Mouse (Mus musculus): ENCODE results near the gene Aprt. TPM values are rescaled to one million over a fixed set of nuclear protein-coding genes. Genes with fewer than 3 reads are reported as not detected.

The Aprt gene
- 103 and 126 TPM in 2 replicates for polyA plus RNA-seq (2012; rRNA removed)

DNA sequence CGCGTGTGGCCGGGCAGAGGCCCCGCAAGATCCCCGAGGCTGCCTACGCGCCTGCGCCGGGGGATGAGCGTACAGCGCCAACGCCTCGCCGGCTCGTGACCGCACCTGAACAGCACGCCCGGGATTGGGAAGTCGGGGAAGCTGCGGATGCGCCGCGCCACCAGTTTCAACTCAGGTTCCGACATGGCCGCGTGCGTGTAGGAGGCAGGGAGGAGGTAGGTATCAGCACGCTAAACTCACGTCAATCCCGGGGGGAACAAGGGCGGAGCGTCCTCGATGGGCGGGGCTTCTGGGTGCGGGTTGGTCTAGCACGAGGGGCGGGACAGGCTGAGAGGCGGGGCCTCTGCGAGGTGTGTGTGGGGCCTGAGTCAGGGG lies at the start of gene Aprt:
Gene Aprt (minus strand): TSS at position 262 of the 375 bp plus-strand sequence.
- peak; percentile 95 for DNase-seq (ENCODE audit: low read depth)
- TF ChIP-seq CTCF (IDR thresholded peaks at IDR 0.05; ENCODE audit: borderline replicate concordance, extremely low read depth, insufficient read depth, insufficient read length) (no peak), POLR2A (IDR thresholded peaks at IDR 0.05; ENCODE audit: borderline replicate concordance, extremely low read depth, insufficient read depth, insufficient read length, poor library complexity, severe bottlenecking) (0 out of 2 replicates have a peak, but pooled peaks have one; percentile 24)

DNA sequence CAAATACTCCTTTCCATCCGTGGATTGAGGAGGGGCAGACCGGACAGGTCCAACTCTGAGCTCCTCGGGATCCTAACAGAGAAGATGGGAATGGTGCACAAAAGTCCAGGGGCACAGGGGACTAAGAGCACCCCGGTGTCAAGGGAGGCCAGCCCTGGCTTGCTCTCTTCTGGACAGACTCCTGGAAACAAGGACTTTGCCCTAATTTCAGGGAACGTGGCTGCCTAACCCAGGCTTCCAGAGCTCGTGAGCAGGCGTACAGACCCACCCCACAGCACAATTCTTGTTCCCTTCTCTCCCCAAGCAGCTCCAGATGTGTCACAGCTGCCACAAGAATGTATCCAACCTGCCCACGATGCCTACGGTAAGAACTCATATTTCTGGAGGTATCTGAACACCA lies 49.1 kb upstream of the Aprt start:
- no peak for DNase-seq (ENCODE audit: low read depth)
- TF ChIP-seq CTCF (IDR thresholded peaks at IDR 0.05; ENCODE audit: borderline replicate concordance, extremely low read depth, insufficient read depth, insufficient read length), result no peak
- no peak for TF ChIP-seq POLR2A (IDR thresholded peaks at IDR 0.05; ENCODE audit: borderline replicate concordance, extremely low read depth, insufficient read depth, insufficient read length, poor library complexity, severe bottlenecking)

DNA sequence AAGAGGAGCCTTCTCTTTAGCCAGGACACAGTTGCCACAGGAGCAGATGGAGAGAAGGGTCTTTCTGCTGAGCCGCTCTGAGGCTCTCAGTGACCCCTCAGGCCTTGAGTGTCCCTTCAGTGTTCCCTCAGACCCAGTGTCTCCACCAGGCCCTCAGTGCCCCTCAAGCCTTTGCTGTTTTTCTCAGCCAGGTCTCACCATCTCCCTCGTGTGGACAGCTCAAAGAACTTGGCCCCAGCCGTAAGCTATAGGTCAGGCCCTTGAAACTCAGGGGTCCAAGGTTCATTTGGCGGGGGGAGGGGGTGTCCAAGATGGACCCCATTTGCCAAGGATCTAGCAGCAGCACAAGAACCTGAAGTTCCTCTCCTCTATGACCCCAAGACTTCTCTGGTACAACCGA lies 47.9 kb upstream of the Aprt start:
- DNase-seq (ENCODE audit: low read depth), result no peak
- no peak for TF ChIP-seq POLR2A (IDR thresholded peaks at IDR 0.05; ENCODE audit: borderline replicate concordance, extremely low read depth, insufficient read depth, insufficient read length, poor library complexity, severe bottlenecking)
- no peak for TF ChIP-seq CTCF (IDR thresholded peaks at IDR 0.05; ENCODE audit: borderline replicate concordance, extremely low read depth, insufficient read depth, insufficient read length)

- DNase-seq (ENCODE audit: low read depth), result no peak
- TF ChIP-seq POLR2A (IDR thresholded peaks at IDR 0.05; ENCODE audit: borderline replicate concordance, extremely low read depth, insufficient read depth, insufficient read length, poor library complexity, severe bottlenecking) (no peak), CTCF (IDR thresholded peaks at IDR 0.05; ENCODE audit: borderline replicate concordance, extremely low read depth, insufficient read depth, insufficient read length) (no peak)
These were observed 47.3 kb upstream of the Aprt start for GRCm38 (mm10) chr8:122623844-122624642.

DNA sequence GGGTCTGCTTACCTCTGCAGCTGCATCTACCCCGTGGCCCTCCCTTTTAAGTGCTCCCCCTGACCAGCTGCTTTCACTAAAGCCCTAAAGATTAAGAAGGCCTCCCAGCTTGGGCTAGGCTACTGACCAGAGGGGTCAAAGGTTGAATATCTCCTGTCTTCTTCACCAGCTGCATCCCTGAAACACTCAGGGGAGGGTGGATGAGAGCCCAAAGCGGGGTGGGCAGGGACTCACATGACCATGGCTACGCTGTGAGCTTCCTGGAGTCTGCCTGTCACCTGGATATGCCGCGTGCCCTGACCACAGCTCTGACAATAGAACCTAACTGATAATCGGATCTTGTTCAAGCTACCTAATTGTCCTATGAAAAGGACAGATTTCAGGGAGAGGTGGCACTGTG lies 46.0 kb upstream of the Aprt start, which contains the start of gene Pabpn1l:
Gene Pabpn1l (minus strand): TSS at position 13 of the 400 bp plus-strand sequence.
- DNase-seq (ENCODE audit: low read depth), result no peak
- no peak for TF ChIP-seq CTCF (IDR thresholded peaks at IDR 0.05; ENCODE audit: borderline replicate concordance, extremely low read depth, insufficient read depth, insufficient read length)
- no peak for TF ChIP-seq POLR2A (IDR thresholded peaks at IDR 0.05; ENCODE audit: borderline replicate concordance, extremely low read depth, insufficient read depth, insufficient read length, poor library complexity, severe bottlenecking)

DNA sequence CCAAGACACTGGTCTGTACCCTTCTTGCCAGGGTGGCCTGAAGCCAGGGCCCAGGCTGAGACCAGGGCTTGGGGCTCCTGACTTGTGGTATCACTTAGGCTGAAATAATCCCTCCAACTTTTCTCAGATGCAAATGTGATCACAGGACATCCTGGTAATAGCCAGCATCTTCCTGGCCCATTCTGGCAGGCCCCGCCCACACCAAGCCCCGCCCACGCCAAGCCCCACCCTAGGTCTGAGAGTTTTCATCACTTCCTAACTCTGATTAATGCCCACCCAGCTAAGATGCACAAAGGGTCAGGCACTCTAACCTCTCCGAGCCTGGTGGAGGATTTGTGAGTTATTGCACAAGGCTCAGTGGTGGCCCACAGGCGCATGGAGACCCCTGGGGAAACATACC lies 43.7 kb upstream of the Aprt start:
- TF ChIP-seq POLR2A (IDR thresholded peaks at IDR 0.05; ENCODE audit: borderline replicate concordance, extremely low read depth, insufficient read depth, insufficient read length, poor library complexity, severe bottlenecking) (no peak), CTCF (IDR thresholded peaks at IDR 0.05; ENCODE audit: borderline replicate concordance, extremely low read depth, insufficient read depth, insufficient read length) (no peak)
- no peak for DNase-seq (ENCODE audit: low read depth)

GRCm38 (mm10) chr8:122618660-122619378 lies 42.1 kb upstream of the Aprt start:
- DNase-seq (ENCODE audit: low read depth), result no peak
- TF ChIP-seq POLR2A (IDR thresholded peaks at IDR 0.05; ENCODE audit: borderline replicate concordance, extremely low read depth, insufficient read depth, insufficient read length, poor library complexity, severe bottlenecking), result no peak
- no peak for TF ChIP-seq CTCF (IDR thresholded peaks at IDR 0.05; ENCODE audit: borderline replicate concordance, extremely low read depth, insufficient read depth, insufficient read length)

DNA sequence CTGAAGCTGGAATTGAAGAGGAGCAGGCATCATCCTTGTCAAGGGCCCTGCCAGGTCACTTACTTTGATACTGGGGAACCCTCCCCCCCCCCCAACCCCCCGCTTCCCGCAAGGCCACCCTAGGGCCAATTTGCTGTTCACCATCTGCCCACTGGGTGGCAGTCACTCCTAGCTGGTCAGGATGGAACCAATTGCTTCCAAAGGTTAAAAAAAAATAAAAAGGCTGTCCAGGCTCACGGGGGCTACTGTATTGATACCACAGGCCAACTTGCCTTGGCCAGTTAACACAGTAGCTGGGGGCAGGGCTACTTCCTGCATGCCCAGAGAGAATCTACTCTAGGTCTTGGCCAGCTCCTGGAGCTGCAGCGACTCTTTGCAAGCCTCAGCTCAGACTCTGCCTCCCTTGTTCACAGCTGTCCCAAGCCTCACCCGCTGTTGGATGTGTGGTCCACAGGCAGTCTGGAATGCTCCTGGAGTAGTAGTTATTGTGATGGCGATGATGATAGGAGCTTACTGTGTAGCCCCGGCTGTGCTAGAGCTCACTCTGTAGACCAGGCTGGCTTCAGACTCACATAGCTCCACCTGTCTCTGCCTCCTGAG lies 41.3 kb upstream of the Aprt start:
- peak; percentile 71; the same call in 1 of the 2 replicates for TF ChIP-seq CTCF (IDR thresholded peaks at IDR 0.05; ENCODE audit: borderline replicate concordance, extremely low read depth, insufficient read depth, insufficient read length)
- no peak for TF ChIP-seq POLR2A (IDR thresholded peaks at IDR 0.05; ENCODE audit: borderline replicate concordance, extremely low read depth, insufficient read depth, insufficient read length, poor library complexity, severe bottlenecking)
- DNase-seq (ENCODE audit: low read depth), result peak; percentile 83

DNA sequence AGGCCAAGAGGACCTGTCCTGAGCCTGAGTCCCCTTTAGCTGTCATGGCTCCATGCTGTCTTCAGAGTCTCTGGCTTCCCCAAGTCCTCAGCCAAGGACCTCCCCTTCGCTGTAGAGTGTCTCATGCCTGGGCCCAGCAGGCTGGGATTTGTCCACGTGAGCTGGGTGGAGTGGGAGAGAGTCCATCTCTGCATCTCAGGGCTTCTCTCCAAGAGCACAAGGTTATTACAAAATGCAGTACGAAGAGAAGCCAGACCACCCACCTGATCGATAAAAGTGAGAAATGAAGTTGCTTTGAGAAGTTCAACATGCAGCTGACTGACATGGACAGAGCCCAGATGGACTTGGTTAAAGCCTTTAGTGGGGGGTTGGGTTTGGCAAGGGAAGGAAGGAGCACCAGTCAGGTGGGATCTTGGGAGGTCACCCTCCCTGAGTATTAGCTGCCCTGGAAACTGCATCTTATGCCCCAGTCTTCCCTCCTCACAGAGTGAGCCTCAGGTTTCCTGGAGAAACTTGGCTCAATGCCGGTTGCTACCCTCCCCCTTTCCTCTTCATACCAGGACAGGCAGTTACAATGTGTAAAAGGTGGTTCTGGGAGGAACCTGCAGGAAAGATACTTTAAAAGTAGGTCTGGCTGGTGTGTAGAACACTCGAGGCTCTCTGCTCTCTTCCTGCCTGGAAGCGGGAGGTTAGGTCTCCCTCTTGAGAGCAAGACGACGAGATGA lies 39.6 kb upstream of the Aprt start:
- no peak for DNase-seq (ENCODE audit: low read depth)
- TF ChIP-seq CTCF (IDR thresholded peaks at IDR 0.05; ENCODE audit: borderline replicate concordance, extremely low read depth, insufficient read depth, insufficient read length) (no peak), POLR2A (IDR thresholded peaks at IDR 0.05; ENCODE audit: borderline replicate concordance, extremely low read depth, insufficient read depth, insufficient read length, poor library complexity, severe bottlenecking) (no peak)

DNA sequence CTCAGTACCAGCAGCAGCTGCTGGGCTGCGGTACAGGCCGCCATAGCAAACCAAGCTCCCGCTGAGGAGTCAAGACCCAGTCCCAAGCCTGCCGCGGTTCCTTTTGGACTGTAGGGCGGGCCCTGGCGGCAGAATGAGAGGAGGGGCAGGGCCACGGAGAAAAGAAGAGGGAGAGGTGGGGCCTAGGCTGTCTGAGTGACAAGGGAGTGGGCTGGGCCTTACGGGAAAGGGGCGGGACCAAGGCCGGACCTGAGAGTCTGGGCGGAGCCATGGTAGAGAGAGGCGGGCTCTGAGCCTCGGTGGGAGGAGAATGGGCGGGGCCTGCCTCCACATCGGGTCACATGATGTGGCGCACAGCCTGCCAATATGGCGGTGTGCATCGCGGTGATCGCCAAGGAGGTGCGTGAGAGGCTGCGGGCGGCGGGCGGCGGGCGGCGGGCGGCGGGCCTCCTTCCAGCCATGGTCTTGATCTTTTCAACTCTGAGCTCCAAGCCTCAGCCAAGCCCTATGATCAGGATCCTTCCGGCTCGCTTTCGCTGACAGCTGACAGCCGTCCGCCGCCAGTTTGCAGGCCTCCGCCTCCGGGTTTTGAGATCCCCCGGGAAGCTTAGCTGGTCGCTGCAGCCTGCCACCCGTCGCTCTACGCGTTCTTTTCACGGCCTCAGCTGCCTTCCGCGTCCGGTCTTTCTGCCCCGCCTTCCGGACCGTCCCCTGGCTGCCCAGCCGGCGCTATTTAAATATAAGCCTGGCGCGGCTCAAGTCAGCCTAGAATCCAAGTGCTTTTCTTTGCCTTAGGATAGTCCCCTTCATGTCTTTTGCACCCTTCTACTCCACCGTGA lies 34.8 kb upstream of the Aprt start, which contains the start of the genes Galns and Trappc2l:
Gene Galns (minus strand): TSS at position 169 of the 839 bp plus-strand sequence.
Gene Trappc2l (plus strand): TSS at position 346 of the 839 bp plus-strand sequence.
- DNase-seq (ENCODE audit: low read depth), result peak; percentile 99
- TF ChIP-seq POLR2A (IDR thresholded peaks at IDR 0.05; ENCODE audit: borderline replicate concordance, extremely low read depth, insufficient read depth, insufficient read length, poor library complexity, severe bottlenecking) (peak; percentile 37; the same call in 1 of the 2 replicates), CTCF (IDR thresholded peaks at IDR 0.05; ENCODE audit: borderline replicate concordance, extremely low read depth, insufficient read depth, insufficient read length) (peak; percentile 29; the same call in 1 of the 2 replicates)

Measured in brain, embryonic 14.5 days (tissue).